Mouse (Mus musculus) MEL (cell line): Measurements from ENCODE around the gene Serinc5.

Experiments used
- CHD2 ChIP-seq: IDR thresholded peaks from 2 replicates; pipeline ENCODE4 v1.6.1; 2011; ENCODE audit warnings: low read length, improper control_type of control experiment
- CTCF ChIP-seq, 3 experiments: IDR thresholded peaks in 2 of 3; conservative IDR thresholded peaks in 1 of 3; 2 replicates each; pipeline ENCODE4 v1.5.1; 2011 to 2012; ENCODE audit warnings: low read length in 3 of 3, low read depth in 2 of 3, mild to moderate bottlenecking in 2 of 3, improper control_type of control experiment in 1 of 3, inconsistent platforms in 1 of 3, mixed read lengths in 1 of 3, moderate library complexity in 1 of 3; ENCODE audit not compliant: control insufficient read depth in 1 of 3, insufficient read depth in 1 of 3, poor library complexity in 1 of 3, severe bottlenecking in 1 of 3
- EP300 ChIP-seq, 2 experiments: IDR thresholded peaks; 2 replicates each; pipeline ENCODE4 v1.6.1; 2011; ENCODE audit warnings: improper control_type of control experiment in 2 of 2, low read length in 2 of 2, low read depth in 1 of 2, mild to moderate bottlenecking in 1 of 2
- GATA1 ChIP-seq: IDR thresholded peaks from 2 replicates; pipeline ENCODE4 v1.6.1; 2011; ENCODE audit warnings: low read depth, low read length, improper control_type of control experiment
- MAX ChIP-seq: IDR thresholded peaks from 2 replicates; pipeline ENCODE4 v1.6.1; 2011; ENCODE audit warnings: low read length, improper control_type of control experiment
- MEF2A ChIP-seq: IDR thresholded peaks from 2 replicates; pipeline ENCODE4 v1.6.1; 2014; ENCODE audit warnings: low read depth, mild to moderate bottlenecking, inconsistent platforms, low read length, improper control_type of control experiment; ENCODE audit not compliant: poor library complexity, insufficient replicate concordance, severe bottlenecking; ENCODE audit errors: extremely low read depth
- MYB ChIP-seq: IDR thresholded peaks from 2 replicates; pipeline ENCODE4 v1.6.1; 2011; ENCODE audit warnings: mild to moderate bottlenecking, low read depth, low read length, improper control_type of control experiment
- POLR2A ChIP-seq, 2 experiments: IDR thresholded peaks; 2 replicates each; pipeline ENCODE4 v1.6.1; 2011 to 2012; ENCODE audit warnings: low read length in 2 of 2, mild to moderate bottlenecking in 2 of 2, control low read depth in 1 of 2, improper control_type of control experiment in 1 of 2, low read depth in 1 of 2, moderate library complexity in 1 of 2; ENCODE audit not compliant: control insufficient read depth in 1 of 2, insufficient read depth in 1 of 2, poor library complexity in 1 of 2
- POLR2AphosphoS2 ChIP-seq: IDR thresholded peaks from 2 replicates; pipeline ENCODE4 v1.6.1; 2011; ENCODE audit warnings: low read length, improper control_type of control experiment
- SIN3A ChIP-seq: IDR thresholded peaks from 2 replicates; pipeline ENCODE4 v1.6.1; 2012; ENCODE audit warnings: low read length, improper control_type of control experiment, inconsistent platforms

DNA sequence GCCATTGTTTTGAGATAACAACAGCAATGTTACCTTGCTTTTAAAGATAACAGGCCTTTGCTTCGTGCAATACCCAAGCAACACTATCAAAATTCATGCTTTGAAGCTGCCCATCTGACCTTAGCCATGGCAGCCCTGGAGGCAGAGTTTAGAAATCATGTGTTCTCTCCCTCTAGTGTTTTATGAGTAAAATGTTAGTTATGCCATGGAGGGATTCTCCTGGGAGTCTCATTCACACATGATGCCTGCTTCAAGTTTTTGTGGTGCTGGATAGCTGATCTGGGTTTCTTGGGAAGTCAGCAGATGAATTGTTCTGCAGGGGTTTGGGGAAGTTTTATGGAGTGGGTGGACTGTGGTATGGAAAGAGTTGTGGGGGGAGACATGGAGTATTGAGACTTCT, 99.5 kb downstream of the Serinc5 start:
- no peak for TF ChIP-seq EP300 (IDR thresholded peaks at IDR 0.05; ENCODE audit: low read depth in 1 of 2, low read length in 2 of 2)
- no peak for TF ChIP-seq CTCF (IDR thresholded peaks at IDR 0.05 in 2 of 3, conservative IDR thresholded peaks at IDR 0.05 in 1 of 3; ENCODE audit: control insufficient read depth in 1 of 3, insufficient read depth in 1 of 3, low read depth in 2 of 3, low read length in 3 of 3, poor library complexity in 1 of 3, severe bottlenecking in 1 of 3)
- TF ChIP-seq POLR2A (IDR thresholded peaks at IDR 0.05; ENCODE audit: control insufficient read depth in 1 of 2, insufficient read depth in 1 of 2, low read depth in 1 of 2, low read length in 2 of 2, poor library complexity in 1 of 2) = no peak
- TF ChIP-seq MAX = no peak
- TF ChIP-seq GATA1 = no peak
- TF ChIP-seq MEF2A = no peak
- no peak for TF ChIP-seq POLR2AphosphoS2
- TF ChIP-seq MYB = no peak
- no peak for TF ChIP-seq CHD2
- no peak for TF ChIP-seq SIN3A
